Mouse (Mus musculus): ENCODE data around the gene Gm3618. TPM values are rescaled to one million over a fixed set of nuclear protein-coding genes. Genes with fewer than 3 reads are reported as not detected.

Gene Gm3618
- polyA plus RNA-seq (2012; ENCODE audit: low replicate concordance): not detected in 2 replicates

DNA sequence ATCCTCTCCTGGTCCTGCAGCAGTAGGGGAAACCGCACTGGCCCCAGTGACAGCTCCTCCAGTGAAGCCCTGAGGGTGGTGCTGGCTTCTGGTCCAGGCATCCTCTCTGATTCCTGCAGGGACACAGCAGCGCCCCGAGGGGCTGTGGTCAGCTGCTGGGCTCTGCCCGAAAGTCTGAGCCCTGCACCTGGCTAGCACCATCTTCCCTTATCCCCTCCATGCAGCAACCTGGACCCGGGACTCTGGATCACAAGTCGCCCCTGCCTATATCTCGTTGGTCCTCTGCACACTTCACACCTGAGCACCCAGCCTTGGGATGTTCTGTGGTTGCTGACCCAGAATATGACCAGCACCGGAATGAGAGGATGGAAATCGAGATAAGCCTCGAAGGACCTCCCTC lies at the start of gene Gm3618:
Gene Gm3618, minus strand, starts transcription at position 101 of the 400 bp plus-strand sequence.

DNA sequence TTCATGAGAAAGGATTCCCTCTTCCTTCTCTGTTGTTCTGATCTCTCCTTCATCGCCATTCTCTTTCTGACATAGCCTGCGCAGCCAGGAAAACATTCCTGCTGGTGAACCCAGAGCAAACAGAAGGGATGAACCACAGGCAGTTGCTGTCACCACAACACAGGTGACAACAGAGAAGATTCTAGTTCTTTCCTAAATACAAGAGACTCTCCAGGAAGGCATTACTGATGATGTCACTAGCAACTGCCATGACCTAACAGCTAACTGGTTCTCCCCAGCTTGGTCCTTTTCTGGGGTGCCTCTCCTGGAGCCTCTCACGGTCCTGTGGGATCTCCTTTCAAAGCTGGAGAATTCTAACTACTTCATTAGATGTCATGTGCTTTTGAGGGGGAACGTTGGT lies 46.7 kb upstream of the Gm3618 start, which contains the start of gene Gm16440:
Gene Gm16440, minus strand, starts transcription at position 101 of the 400 bp plus-strand sequence.

DNA sequence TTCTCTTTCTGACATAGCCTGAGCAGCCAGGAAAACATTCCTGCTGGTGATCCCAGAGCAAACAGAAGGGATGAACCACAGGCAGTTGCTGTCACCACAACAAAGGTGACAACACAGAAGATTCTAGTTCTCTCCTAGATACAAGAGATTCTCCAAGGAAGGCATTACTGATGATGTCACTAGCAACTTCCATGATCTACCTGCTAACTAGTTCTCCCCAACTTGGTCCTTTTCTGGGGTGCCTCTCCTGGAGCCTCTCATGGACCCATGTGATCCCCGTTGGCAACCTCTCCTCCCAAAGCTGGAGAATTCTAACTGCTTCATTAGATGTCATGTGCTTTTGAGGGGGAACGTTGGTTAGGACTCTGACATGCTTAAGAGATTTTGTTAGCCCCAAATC lies 38.7 kb downstream of the Gm3618 start, which contains the start of gene Gm21103:
Gene Gm21103, minus strand, starts transcription at position 101 of the 400 bp plus-strand sequence.

DNA sequence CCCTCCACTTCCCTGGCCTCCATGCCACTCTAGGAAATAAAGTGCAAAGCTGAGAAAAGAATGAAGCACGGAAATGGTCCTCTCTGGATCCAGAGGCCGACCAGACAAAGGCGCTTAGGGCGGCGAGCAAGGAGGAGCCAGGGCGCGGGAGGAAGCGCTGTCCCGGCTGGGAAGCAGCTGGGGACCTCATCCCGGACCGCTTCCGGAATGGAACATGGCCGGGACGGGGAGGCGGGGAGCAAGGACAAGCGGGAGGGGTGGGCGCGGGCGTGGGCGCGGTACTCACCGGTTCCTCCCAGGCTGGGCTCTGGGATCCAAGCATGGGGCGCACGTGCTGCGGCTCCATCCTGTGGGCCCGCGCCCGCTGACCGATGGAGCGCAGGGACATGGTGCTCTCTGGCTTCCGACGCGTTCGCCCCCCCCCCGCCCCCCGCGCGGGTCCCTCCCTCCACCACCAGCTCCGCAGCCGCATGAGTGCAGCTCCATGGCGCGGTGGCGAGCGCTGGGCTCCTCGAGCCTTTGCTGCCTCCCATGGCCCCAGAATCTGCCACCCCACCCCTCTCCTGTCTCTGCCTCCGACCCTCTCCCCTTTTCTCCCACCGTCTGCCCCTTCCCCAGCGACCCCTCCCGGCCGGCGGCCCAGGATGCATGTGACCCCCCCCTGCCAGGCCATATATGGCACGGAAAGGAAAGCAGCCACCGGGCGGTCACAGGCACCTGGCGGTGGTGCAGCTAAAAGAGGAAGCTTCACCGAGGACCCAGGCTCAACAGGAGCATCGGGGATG lies 56.4 kb downstream of the Gm3618 start, which contains the start of gene Gm3411:
Gene Gm3411, minus strand, starts transcription at position 320 of the 785 bp plus-strand sequence.

Other genes starting within 250 kb of the Gm3618 start
- gene Gm8206, start 249.7 kb downstream of the Gm3618 start, polyA plus RNA-seq (2012; ENCODE audit: low replicate concordance): not detected in 2 replicates
- not detected in 2 replicates for gene Gm3468, start 235.0 kb downstream of the Gm3618 start, polyA plus RNA-seq (2012; ENCODE audit: low replicate concordance)
- not detected in 2 replicates for gene Gm3476, start 217.9 kb downstream of the Gm3618 start, polyA plus RNA-seq (2012; ENCODE audit: low replicate concordance)
- not detected in 2 replicates for gene Gm21560, start 124.4 kb downstream of the Gm3618 start, polyA plus RNA-seq (2012; ENCODE audit: low replicate concordance)
- gene Gm3411, start 56.4 kb downstream of the Gm3618 start, polyA plus RNA-seq (2012; ENCODE audit: low replicate concordance): not detected in 2 replicates
- not detected in 2 replicates for gene Gm21103, start 38.8 kb downstream of the Gm3618 start, polyA plus RNA-seq (2012; ENCODE audit: low replicate concordance)
- not detected in 2 replicates for gene Gm16440, start 46.6 kb upstream of the Gm3618 start, polyA plus RNA-seq (2012; ENCODE audit: low replicate concordance)
- gene Gm3591, start 68.8 kb upstream of the Gm3618 start, polyA plus RNA-seq (2012; ENCODE audit: low replicate concordance): not detected in 2 replicates
- gene Gm3594, start 100.9 kb upstream of the Gm3618 start, polyA plus RNA-seq (2012; ENCODE audit: low replicate concordance): not detected in 2 replicates
- not detected in 2 replicates for gene Gm8356, start 193.6 kb upstream of the Gm3618 start, polyA plus RNA-seq (2012; ENCODE audit: low replicate concordance)
- not detected in 2 replicates for gene Gm3629, start 246.9 kb upstream of the Gm3618 start, polyA plus RNA-seq (2012; ENCODE audit: low replicate concordance)